Mouse (Mus musculus) MN1 (cell line): Measurements from ENCODE around the gene Dus2.

Experiments used
- DNase-seq: peaks from one replicate; pipeline ENCODE4 v3.0.0-alpha.2; 2016; ENCODE audit warnings: low spot score

Dus2 gene

GRCm38 (mm10) chr8:106076612-106077011 is 85.5 kb downstream of the Dus2 start:
- peak; percentile 56 for DNase-seq

GRCm38 (mm10) chr8:106077452-106078067 is 86.4 kb downstream of the Dus2 start:
- DNase-seq = no peak

- no peak for DNase-seq
Observed at GRCm38 (mm10) chr8:106102321-106102720, 111.2 kb downstream of the Dus2 start.
